Mouse (Mus musculus) thymus, adult 2 months (tissue): ENCODE data around the gene Gm28044. TPM values are rescaled to one million over a fixed set of nuclear protein-coding genes. Genes with fewer than 3 reads are reported as not detected.
"Not testable (repeated sequence)": the region's sequence is repeated elsewhere in the genome, so short reads cannot be mapped to it uniquely, and the experiment has no call there.

Source experiments
- DNase-seq: peaks from one replicate; pipeline ENCODE4 v3.0.0; 2021
- H3K27ac ChIP-seq: fragments of 200-500 bp; 2 replicates; pipeline ENCODE4 v1.5.1; 2012; ENCODE audit warnings: low read length, control low read depth; ENCODE audit not compliant: control insufficient read depth, insufficient read depth
- H3K27me3 ChIP-seq: fragments of 200-500 bp; 2 replicates; pipeline ENCODE4 v1.6.1; 2012; ENCODE audit warnings: mild to moderate bottlenecking, low read length, moderate library complexity, mixed read lengths; ENCODE audit not compliant: control insufficient read depth, insufficient read depth
- H3K36me3 ChIP-seq: fragments of 200-500 bp; 2 replicates; pipeline ENCODE4 v1.6.1; 2012; ENCODE audit warnings: mild to moderate bottlenecking, low read length, moderate library complexity; ENCODE audit not compliant: control insufficient read depth, insufficient read depth
- H3K4me1 ChIP-seq: fragments of 200-500 bp; replicated peaks from 2 replicates; pipeline ENCODE4 v1.6.1; 2012; ENCODE audit warnings: low read length; ENCODE audit not compliant: control insufficient read depth, insufficient read depth
- H3K4me3 ChIP-seq: fragments of 200-500 bp; 2 replicates; pipeline ENCODE4 v1.5.1; 2012; ENCODE audit warnings: mild to moderate bottlenecking, low read length, control low read depth, moderate library complexity; ENCODE audit not compliant: control insufficient read depth, insufficient read depth
- CTCF ChIP-seq: fragments of 200-500 bp; IDR thresholded peaks from 2 replicates; pipeline ENCODE4 v1.5.1; 2012; ENCODE audit warnings: mild to moderate bottlenecking, control low read depth, low read length, moderate library complexity, borderline replicate concordance; ENCODE audit not compliant: control insufficient read depth, poor library complexity, insufficient read depth; ENCODE audit errors: extremely low read depth
- POLR2A ChIP-seq: fragments of 200-500 bp; IDR thresholded peaks from 2 replicates; pipeline ENCODE4 v1.6.1; 2012; ENCODE audit warnings: mild to moderate bottlenecking, low read length, control low read depth, moderate library complexity; ENCODE audit not compliant: control insufficient read depth, poor library complexity, insufficient read depth; ENCODE audit errors: extremely low read depth
- WGBS: fragments of 180-500 bp; shearing (Covaris S2); methylation state at CpG from one replicate; pipeline ENCODE4 v1.1.7; 2018; 5-methylcytosine and 5-hydroxymethylcytosine counted together
- polyA plus RNA-seq: library from polyadenylated mRNA; depleted of rRNA; stranded (reverse); fragments of >200 nt; gene quantifications from 2 replicates; pipeline ENCODE4 v1.2.3, GENCODE M21; 2012; rRNA removed

The Gm28044 gene
- not detected in 2 replicates for polyA plus RNA-seq

DNA sequence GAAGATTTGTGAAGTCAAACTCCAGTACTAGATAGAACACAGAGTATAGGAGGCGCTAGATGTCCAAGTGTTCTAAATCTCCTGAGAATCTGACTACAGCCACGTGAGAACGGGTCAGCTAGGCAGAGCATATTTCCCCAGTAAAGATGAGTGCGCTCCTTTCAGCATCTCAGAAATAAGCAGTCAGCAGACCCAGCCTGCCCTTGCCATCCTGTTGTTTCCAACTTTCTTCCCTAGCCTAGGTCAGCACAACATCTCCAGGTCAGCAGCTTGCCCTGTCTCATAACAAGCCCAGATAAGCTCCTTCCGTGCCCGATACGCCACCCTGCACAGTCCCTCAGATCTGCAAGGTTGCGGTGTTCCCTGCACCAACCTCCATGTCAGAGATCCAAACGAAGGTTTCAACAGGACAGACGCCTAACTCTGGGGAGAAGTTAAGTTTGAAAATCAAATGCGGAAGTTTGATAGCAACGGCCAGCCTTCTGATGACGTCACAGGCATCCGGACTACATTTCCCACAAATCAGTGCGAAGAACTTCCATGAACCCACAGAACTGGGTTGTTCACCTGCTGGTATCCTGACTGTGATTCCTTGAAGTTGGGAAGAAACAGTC, at the start of gene Gm28044, which contains the start of gene Zfp953:
Gm28044 (minus strand) TSS at position 406 of the 614 bp plus-strand sequence.
Zfp953 (minus strand) TSS at position 475 of the 614 bp plus-strand sequence.
- no peak for TF ChIP-seq CTCF
- TF ChIP-seq POLR2A, result 0 out of 2 replicates have a peak, but pooled peaks have one; percentile 25
- peak; percentile 88 for DNase-seq
- under 1% methylated on average over 15 of the region's 15 CpGs for WGBS

DNA sequence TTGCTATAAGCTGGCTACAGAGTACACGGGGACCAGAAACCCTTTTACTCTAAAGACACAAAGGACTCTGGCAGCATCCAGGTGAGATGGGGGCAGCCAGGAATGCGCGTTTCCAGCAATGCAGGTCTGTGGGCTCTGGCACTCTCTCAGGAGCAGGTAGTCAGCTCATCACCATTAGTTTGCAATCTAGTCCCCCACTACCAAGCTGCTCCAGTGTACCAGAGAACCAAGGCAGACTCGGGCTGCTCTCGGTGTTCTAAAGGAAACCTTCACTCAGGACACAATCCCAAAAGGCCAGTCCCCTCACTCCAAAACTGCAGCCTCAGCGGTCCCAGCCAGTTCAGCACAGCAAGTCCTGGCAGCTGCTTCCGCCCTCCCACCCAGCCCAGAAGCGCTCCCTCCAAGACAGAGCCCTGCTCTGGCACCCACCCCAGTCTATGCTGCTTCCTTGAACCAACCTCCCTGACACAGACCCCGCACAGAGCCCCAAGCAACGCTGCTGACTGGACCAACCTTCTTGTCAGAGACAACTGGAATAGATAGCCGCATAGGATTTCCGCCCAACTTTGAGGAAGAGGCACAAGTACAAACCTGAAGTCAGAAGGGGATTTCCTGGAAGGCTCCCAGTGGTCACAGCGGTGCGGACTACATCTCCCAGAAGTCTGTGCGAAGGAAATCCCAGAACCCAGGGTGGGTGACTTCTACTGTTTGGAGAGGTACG, 39.0 kb upstream of the Gm28044 start, which contains the start of gene Zfp429:
Zfp429 (minus strand) TSS at position 637 of the 721 bp plus-strand sequence.
- H3K27ac ChIP-seq, H3K27me3 ChIP-seq, H3K4me1 ChIP-seq, H3K36me3 ChIP-seq: not testable (repeated sequence)
- peak; percentile 75 for DNase-seq
- H3K4me3 ChIP-seq, result peak within 1 kb of the TSS; percentile 54
- 4% methylated on average over 16 of the region's 16 CpGs for WGBS

More for the DNA sequence above, at the start of gene Gm28044, which contains the start of gene Zfp953:
- Histone ChIP-seq H3K36me3 (no peaks in the 10 kb centered on the region), H3K27ac (peak within 1 kb of the TSS; percentile 64), H3K4me3 (peak within 1 kb of the TSS; percentile 77), H3K4me1 (no peaks in the 10 kb centered on the region; the same call in 1 of the 2 replicates), H3K27me3 (no peaks in the 10 kb centered on the region)

DNA sequence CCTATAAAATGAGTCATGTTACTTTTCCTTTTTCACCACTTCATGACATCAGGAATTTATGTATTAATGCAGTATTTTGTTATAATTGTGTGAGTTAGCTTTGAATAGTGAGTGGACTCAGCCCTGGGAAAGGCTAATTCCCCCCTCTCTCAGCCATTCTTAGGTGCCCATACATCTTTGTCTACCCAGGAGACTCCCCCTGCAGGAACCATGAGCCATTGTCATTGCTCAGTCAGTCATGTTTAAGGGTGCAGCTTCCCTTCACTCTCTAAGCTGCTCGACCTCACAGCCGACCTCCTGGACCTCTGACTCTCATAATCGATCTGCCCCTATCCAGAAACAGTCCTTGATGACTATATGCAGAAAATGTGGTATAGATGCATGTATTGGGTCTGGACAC, 15.9 kb upstream of the Gm28044 start:
- H3K27ac ChIP-seq, H3K4me1 ChIP-seq, H3K4me3 ChIP-seq, H3K36me3 ChIP-seq, H3K27me3 ChIP-seq: not testable (repeated sequence)
- peak; percentile 6 for DNase-seq
- 53% methylated on average over 3 of the region's 3 CpGs for WGBS

DNA sequence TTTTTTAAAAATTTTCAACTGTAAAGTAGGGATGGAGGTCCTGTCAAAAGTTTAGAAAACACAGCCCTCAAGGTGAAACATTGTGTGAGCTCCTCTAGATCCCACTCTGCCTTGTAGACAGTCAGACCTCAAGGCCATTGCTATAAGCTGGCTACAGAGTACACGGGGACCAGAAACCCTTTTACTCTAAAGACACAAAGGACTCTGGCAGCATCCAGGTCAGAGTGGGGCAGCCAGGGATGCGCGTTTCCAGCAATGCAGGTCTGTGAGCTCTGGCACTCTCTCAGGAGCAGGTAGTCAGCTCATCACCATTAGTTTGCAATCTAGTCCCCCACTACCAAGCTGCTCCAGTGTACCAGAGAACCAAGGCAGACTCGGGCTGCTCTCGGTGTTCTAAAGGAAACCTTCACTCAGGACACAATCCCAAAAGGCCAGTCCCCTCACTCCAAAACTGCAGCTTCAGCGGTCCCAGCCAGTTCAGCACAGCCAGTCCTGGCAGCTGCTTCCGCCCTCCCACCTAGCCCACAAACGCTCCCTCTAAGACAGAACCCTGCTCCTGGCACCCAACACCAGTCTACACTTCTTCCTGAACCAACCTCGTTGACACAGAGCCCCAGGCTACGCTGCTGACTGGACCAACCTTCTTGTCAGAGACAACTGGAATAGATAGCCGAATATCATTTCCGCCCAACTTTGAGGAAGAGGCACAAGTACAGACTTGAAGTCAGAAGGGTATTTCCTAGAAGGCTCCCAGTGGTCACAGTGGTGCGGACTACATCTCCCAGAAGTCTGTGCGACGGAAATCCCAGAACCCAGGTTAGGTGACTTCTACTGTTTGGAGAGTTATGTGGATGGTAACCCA, 14.9 kb upstream of the Gm28044 start, which contains the start of the genes Gm28041 and Zfp456:
Gm28041 (minus strand) TSS at position 684 of the 862 bp plus-strand sequence.
Zfp456 (minus strand) TSS at position 761 of the 862 bp plus-strand sequence.
- 8% methylated on average over 14 of the region's 15 CpGs for WGBS
- H3K27ac ChIP-seq, H3K4me1 ChIP-seq, H3K27me3 ChIP-seq, H3K36me3 ChIP-seq: not testable (repeated sequence)
- H3K4me3 ChIP-seq, result peak within 1 kb of the TSS; percentile 73
- DNase-seq, result peak; percentile 83

DNA sequence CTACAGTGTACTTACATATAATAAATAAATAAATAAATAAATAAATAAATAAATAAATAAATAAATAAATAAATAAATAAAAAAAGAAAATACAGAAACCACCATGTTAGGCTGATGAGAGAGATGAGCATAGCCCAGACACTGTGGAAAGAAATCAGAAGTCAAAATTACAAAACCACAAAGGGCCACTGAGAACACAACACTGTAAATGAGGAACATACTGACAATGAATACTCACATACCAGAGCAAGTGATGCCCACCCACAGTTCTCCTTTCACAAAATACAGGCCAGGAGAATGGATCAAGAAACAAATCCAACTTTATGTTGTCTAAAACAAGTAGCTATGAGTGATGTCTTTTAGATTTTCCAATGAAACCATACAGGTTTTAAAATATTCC, 8.5 kb downstream of the Gm28044 start:
- no peak overlapping the region for H3K27ac ChIP-seq
- TF ChIP-seq POLR2A (no peak), CTCF (no peak)
- H3K4me1 ChIP-seq, result no peaks in the 10 kb centered on the region
- H3K27me3 ChIP-seq, result no peaks in the 10 kb centered on the region
- H3K4me3 ChIP-seq, result no peak overlapping the region
- no peaks in the 10 kb centered on the region for H3K36me3 ChIP-seq
- DNase-seq, result no peak

DNA sequence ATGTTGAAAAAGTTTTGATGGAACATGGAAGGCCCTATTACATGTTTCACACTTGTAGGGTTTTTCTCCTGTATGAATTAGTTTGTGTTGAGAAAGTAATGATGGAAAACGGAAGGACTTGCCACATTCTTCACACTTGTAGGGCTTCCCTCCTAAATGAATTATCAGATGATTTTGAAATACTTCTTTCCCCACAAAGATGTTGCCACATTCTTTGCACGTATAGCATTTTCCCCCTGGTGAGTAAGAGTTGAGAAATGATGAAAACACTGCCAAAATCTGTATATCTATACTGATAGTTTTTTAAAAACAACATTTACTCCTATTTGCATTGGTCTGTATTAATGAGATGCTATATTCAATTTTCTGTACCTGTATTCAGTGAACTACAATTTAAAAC, 16.9 kb downstream of the Gm28044 start:
- TF ChIP-seq POLR2A, result no peak
- no peak for TF ChIP-seq CTCF
- WGBS, result 95% methylated on average over 2 of the region's 2 CpGs
- Histone ChIP-seq H3K27me3 (no peaks in the 10 kb centered on the region), H3K27ac (no peak overlapping the region), H3K4me3 (no peak overlapping the region), H3K36me3 (peaks cover 32% of the 10 kb centered on the region), H3K4me1 (no peaks in the 10 kb centered on the region)
- DNase-seq, result no peak
